Mouse (Mus musculus) liver, embryonic 15.5 days (tissue): Measurements from ENCODE around the gene Txnrd2. TPM values are rescaled to one million over a fixed set of nuclear protein-coding genes. Genes with fewer than 3 reads are reported as not detected.

Experiments used
- ATAC-seq: fragments of 200-750 bp; cut with Nextera tagmentation; 2 replicates; pipeline ENCODE4 v1.8.0; 2017; ENCODE audit warnings: moderate number of reproducible peaks, mild to moderate bottlenecking, moderate library complexity; ENCODE audit not compliant: insufficient read depth
- H3K27ac ChIP-seq: fragments of 300-500 bp; sonication (generic); replicated peaks from 2 replicates; pipeline ENCODE4 v1.5.1; 2015; ENCODE audit warnings: mild to moderate bottlenecking, inconsistent platforms
- H3K27me3 ChIP-seq: fragments of 300-500 bp; sonication (generic); 2 replicates; pipeline ENCODE4 v1.6.1; 2015; ENCODE audit warnings: mild to moderate bottlenecking, inconsistent platforms
- H3K36me3 ChIP-seq: fragments of 300-500 bp; sonication (generic); replicated peaks from 2 replicates; pipeline ENCODE4 v1.6.1; 2015; ENCODE audit warnings: moderate library complexity, mild to moderate bottlenecking, inconsistent platforms
- H3K4me1 ChIP-seq: fragments of 300-500 bp; sonication (generic); replicated peaks from 2 replicates; pipeline ENCODE4 v1.6.1; 2015; ENCODE audit warnings: inconsistent platforms
- H3K4me2 ChIP-seq: fragments of 300-500 bp; sonication (generic); 2 replicates; pipeline ENCODE4 v1.6.1; 2015; ENCODE audit warnings: moderate library complexity, mild to moderate bottlenecking, inconsistent platforms
- H3K4me3 ChIP-seq: fragments of 300-500 bp; sonication (generic); replicated peaks from 2 replicates; pipeline ENCODE4 v1.5.1; 2015; ENCODE audit warnings: mild to moderate bottlenecking, inconsistent platforms
- H3K9ac ChIP-seq: fragments of 300-500 bp; sonication (generic); 2 replicates; pipeline ENCODE4 v1.6.1; 2015; ENCODE audit warnings: moderate library complexity, mild to moderate bottlenecking, inconsistent platforms
- H3K9me3 ChIP-seq: fragments of 300-500 bp; sonication (generic); replicated peaks from 2 replicates; pipeline ENCODE4 v1.6.1; 2016; ENCODE audit warnings: inconsistent platforms
- WGBS: fragments of 180-500 bp; shearing (Covaris S2); methylation state at CpG from one replicate; pipeline ENCODE4 v1.1.7; 2015; ENCODE audit warnings: mixed read lengths; ENCODE audit not compliant: insufficient replicate concordance; 5-methylcytosine and 5-hydroxymethylcytosine counted together
- polyA plus RNA-seq: library from polyadenylated mRNA; unstranded; fragments of >200 nt; fragmentation: Nextera tagmentation; extraction: Ambion mirVana; gene quantifications from 2 replicates; pipeline ENCODE4 v1.2.1, GENCODE M21; 2015

Gene Txnrd2
- polyA plus RNA-seq, 1 experiment from 2014 or later, result 101 TPM

DNA sequence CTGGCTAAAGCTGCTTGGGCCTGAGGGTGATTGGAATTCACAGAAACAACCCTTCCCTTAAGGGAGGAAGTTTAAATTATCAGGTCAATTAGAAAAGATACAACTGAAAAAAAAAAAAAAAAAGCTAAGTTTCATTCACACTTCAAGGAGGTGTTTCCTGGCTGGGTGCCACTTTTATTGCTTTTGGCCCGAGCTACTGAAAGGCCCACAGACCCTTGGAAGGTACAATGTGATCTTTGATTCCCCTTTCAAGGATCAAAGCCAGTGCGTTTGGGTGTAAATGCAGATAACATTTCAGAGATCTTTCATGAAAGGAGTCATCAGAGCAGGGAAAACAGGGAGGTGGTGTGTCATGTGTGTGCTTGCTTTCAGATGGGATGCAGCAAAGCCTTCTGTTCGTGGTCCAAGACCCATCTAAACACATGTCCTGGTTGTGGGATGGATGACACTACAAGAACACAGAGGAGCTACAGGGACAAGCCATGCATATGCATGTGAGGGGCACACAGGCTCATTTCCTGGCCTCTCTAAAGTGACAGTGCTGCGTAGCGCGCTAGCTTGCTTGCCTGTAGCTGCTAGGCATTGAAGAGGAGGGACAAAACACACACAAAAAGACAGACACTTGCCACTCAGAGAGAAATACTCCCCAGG lies 71.8 kb downstream of the Txnrd2 start:
- WGBS, result 3% methylated on average over 6 of the region's 6 CpGs
- peak overlapping the region; percentile 88 for H3K4me3 ChIP-seq
- peak; percentile 56 for ATAC-seq
- H3K9me3 ChIP-seq, result no peaks in the 10 kb centered on the region
- H3K36me3 ChIP-seq, result peaks cover 16% of the 10 kb centered on the region
- H3K9ac ChIP-seq, result peak overlapping the region; percentile 82
- no peaks in the 10 kb centered on the region for H3K27me3 ChIP-seq
- H3K4me2 ChIP-seq, result peak overlapping the region; percentile 97
- peaks cover 29% of the 10 kb centered on the region for H3K4me1 ChIP-seq
- peak overlapping the region; percentile 79 for H3K27ac ChIP-seq

DNA sequence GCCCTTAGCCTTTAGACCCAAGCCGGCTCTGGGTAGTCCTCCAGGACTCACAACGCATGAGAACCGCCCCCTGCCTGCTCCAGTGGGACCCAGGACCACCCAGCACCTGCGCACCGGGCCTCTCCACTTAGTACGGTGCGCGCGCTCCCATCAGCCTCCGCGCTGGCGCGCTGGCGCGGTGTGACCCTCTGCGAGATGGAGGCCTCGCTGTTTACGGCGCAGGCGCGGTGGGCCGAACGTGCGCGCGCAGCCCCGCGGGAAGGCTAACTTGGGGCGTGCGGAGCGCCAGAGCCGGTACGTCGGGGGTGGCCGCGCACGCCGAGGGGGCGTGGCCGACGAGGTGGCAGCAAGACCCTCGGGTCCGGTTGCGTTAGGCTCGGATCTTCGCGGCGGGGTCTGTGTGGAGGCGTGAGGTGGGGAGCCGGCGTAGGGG lies 72.4 kb downstream of the Txnrd2 start, which contains the start of the genes Gnb1l and Rtl10:
Gene Gnb1l, plus strand, starts transcription at position 156 of the 433 bp plus-strand sequence.
Gene Rtl10, plus strand, starts transcription at position 344 of the 433 bp plus-strand sequence.
- Histone ChIP-seq H3K27me3 (no peaks in the 10 kb centered on the region), H3K9ac (peak within 1 kb of the TSS; percentile 82), H3K27ac (peak within 1 kb of the TSS; percentile 79)

GRCm38 (mm10) chr16:18498996-18499395 lies 72.8 kb downstream of the Txnrd2 start:
- H3K27ac ChIP-seq, result peak overlapping the region; percentile 38; the same call in 1 of the 2 replicates

More for the DNA sequence above, 72.4 kb downstream of the Txnrd2 start, which contains the start of the genes Gnb1l and Rtl10:
- no peaks in the 10 kb centered on the region for H3K9me3 ChIP-seq
- peak within 1 kb of the TSS; percentile 97 for H3K4me2 ChIP-seq
- ATAC-seq, result peak; percentile 99
- peaks cover 16% of the 10 kb centered on the region for H3K36me3 ChIP-seq
- H3K4me1 ChIP-seq, result peaks cover 29% of the 10 kb centered on the region
- peak within 1 kb of the TSS; percentile 88 for H3K4me3 ChIP-seq
- under 1% methylated on average over 51 of the region's 51 CpGs for WGBS

DNA sequence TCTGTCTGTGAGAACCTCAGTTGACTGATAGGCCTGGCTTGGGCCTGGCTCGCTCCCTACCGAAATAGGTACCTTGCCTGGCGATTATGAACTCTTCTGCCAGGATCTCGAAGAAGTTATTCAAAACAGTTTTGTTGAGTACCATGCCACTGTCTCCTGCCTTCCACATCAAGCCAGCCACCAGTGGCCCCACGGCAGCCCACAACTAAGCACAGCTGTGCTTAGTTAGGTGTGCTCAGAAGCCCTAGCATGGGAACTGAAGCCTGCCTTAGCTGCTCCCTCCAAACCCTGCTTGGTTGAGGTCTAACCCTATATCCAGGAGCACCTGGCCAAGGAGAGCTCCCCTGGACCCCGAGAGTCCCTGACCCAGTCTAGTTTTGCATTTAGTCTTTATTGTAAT lies 75.3 kb downstream of the Txnrd2 start:
- H3K9me3 ChIP-seq, result no peaks in the 10 kb centered on the region
- H3K27me3 ChIP-seq, result no peaks in the 10 kb centered on the region
- H3K27ac ChIP-seq, result no peak overlapping the region
- peaks cover 16% of the 10 kb centered on the region for H3K36me3 ChIP-seq
- no peak overlapping the region for H3K4me3 ChIP-seq
- H3K9ac ChIP-seq, result no peak overlapping the region
- H3K4me2 ChIP-seq, result no peak overlapping the region
- WGBS, result 80% methylated on average over 6 of the region's 6 CpGs
- no peak for ATAC-seq
- H3K4me1 ChIP-seq, result peaks cover 29% of the 10 kb centered on the region

More at GRCm38 (mm10) chr16:18498996-18499395, 72.8 kb downstream of the Txnrd2 start:
- Histone ChIP-seq H3K36me3 (peaks cover 16% of the 10 kb centered on the region), H3K4me1 (peaks cover 29% of the 10 kb centered on the region), H3K9me3 (no peaks in the 10 kb centered on the region), H3K27me3 (no peaks in the 10 kb centered on the region), H3K4me3 (peak overlapping the region; percentile 88), H3K9ac (peak overlapping the region; percentile 82), H3K4me2 (peak overlapping the region; percentile 97)
- under 1% methylated on average over 24 of the region's 24 CpGs for WGBS
- ATAC-seq, result peak; percentile 40

GRCm38 (mm10) chr16:18503566-18504342 lies 77.6 kb downstream of the Txnrd2 start:
- Histone ChIP-seq H3K4me2 (no peak overlapping the region), H3K27ac (no peak overlapping the region), H3K9me3 (no peaks in the 10 kb centered on the region), H3K4me3 (no peak overlapping the region), H3K27me3 (no peaks in the 10 kb centered on the region), H3K36me3 (peaks cover 16% of the 10 kb centered on the region), H3K9ac (no peak overlapping the region), H3K4me1 (peaks cover 19% of the 10 kb centered on the region)
- ATAC-seq, result no peak
- WGBS, result 82% methylated on average over 14 of the region's 14 CpGs

DNA sequence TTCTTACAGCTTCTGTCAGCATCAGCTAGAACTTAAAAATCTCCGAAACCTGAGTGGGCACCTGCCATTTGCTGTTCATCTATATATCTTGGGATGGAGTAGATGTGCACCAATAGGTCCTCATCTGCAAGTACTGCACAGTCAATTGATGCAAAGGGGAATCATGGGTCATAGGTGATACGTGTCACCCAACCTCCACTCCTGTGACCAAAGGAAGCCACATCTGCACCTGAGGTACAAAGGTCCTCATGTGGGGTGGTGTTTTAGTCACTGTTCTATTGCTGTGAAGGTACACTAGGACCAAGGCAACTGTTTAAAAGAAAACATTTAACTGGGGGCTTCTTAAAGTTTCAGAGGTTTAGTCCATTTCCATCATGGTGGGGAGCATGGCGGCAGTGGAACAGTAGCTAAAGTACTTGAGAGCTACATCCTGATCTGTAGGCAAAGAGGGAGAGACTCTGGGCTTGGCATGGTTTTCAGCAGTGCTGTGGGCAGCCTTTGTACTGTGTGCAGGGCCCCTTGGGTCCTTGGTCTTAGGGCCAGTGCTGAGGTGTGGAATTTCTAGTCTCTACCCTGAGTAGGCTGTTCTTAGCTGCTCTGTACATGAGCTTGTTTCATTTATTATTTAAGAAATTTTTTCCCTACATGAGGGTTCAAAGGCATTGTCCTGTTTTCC lies 80.5 kb downstream of the Txnrd2 start:
- Histone ChIP-seq H3K27me3 (no peaks in the 10 kb centered on the region), H3K9ac (no peak overlapping the region), H3K36me3 (peaks cover 8% of the 10 kb centered on the region), H3K4me1 (no peaks in the 10 kb centered on the region), H3K27ac (no peak overlapping the region), H3K4me2 (no peak overlapping the region), H3K4me3 (no peak overlapping the region), H3K9me3 (no peaks in the 10 kb centered on the region)
- ATAC-seq, result no peak
- 80% methylated on average over 3 of the region's 3 CpGs for WGBS

GRCm38 (mm10) chr16:18507200-18507549 lies 81.0 kb downstream of the Txnrd2 start:
- H3K27ac ChIP-seq, result no peak overlapping the region
- H3K4me3 ChIP-seq, result no peak overlapping the region
- no peak for ATAC-seq
- H3K4me1 ChIP-seq, result no peaks in the 10 kb centered on the region
- no peak overlapping the region for H3K9ac ChIP-seq
- peaks cover 3% of the 10 kb centered on the region; the same call in 1 of the 2 replicates for H3K36me3 ChIP-seq
- H3K4me2 ChIP-seq, result no peak overlapping the region
- H3K9me3 ChIP-seq, result no peaks in the 10 kb centered on the region
- no peaks in the 10 kb centered on the region for H3K27me3 ChIP-seq
- 45% methylated on average over 1 of the region's 1 CpGs for WGBS

DNA sequence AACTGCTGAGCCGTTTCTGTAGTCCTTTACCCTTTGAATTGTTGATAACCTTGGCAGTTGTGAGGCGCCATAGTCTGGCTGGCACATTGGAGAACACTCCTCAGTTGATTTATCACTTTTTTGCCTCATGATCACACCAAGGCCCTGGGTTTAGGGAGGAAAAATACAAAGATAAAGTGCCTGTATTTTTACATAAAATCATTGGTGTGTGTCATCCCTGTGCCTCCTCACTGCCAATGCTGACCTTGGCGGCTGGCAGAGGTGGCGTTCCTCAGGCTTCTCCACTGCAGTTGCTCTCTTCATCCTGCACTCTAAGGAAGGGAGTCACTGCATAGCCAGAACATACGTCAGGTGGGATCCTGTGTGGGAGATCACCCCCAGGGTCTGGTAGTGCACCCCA lies 85.6 kb downstream of the Txnrd2 start:
- Histone ChIP-seq H3K4me2 (no peak overlapping the region), H3K36me3 (no peaks in the 10 kb centered on the region), H3K9ac (no peak overlapping the region), H3K9me3 (no peaks in the 10 kb centered on the region), H3K4me3 (no peak overlapping the region), H3K27ac (no peak overlapping the region), H3K27me3 (no peaks in the 10 kb centered on the region), H3K4me1 (no peaks in the 10 kb centered on the region)
- WGBS, result 67% methylated on average over 5 of the region's 5 CpGs
- ATAC-seq, result no peak

DNA sequence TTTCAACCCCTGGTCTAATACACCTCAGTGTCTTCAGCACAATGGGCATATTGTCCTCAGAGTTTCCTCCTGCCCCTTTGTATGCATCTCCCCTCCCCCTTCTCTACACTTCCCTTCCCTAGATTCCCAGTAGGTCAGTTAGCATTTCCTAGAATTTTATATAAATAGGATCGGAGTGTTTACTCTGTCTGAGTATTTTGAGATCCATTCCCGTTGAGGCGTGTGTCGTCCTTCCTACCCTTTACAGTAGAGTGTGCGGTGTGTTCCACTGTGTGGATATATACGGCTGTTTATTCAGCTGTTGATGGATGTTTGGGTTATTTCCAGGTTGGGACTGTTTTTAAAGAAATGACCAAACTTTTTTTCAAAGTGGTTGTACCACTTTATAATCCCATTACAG lies 87.3 kb downstream of the Txnrd2 start:
- Histone ChIP-seq H3K36me3 (no peaks in the 10 kb centered on the region), H3K9ac (no peak overlapping the region), H3K4me3 (no peak overlapping the region), H3K27ac (no peak overlapping the region), H3K4me2 (no peak overlapping the region), H3K27me3 (no peaks in the 10 kb centered on the region), H3K4me1 (no peaks in the 10 kb centered on the region), H3K9me3 (no peaks in the 10 kb centered on the region)
- ATAC-seq, result no peak
- WGBS, result 67% methylated on average over 6 of the region's 6 CpGs

DNA sequence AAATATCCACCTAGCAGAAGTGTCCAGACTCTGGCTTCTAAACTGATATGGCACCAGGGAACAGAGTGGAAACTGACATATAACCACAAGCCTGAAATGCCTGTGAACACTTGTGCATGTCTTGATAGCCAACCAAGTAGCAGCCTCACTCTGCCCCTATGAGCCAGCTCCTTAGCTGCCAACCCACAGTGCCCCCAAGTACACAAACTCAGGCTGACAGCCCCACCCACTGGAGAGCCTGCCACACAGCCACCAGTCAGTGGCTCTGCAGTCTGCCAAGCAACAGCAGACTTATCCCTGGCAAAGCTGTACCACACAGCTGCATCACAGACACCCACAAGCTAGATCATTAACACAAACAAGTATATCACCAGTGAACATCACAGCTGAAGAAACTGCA lies 91.9 kb downstream of the Txnrd2 start:
- H3K27ac ChIP-seq, result no peak overlapping the region
- H3K4me3 ChIP-seq, result no peak overlapping the region
- H3K4me1 ChIP-seq, result no peaks in the 10 kb centered on the region
- no peaks in the 10 kb centered on the region for H3K27me3 ChIP-seq
- H3K4me2 ChIP-seq, result no peak overlapping the region
- H3K9me3 ChIP-seq, result no peaks in the 10 kb centered on the region
- ATAC-seq, result no peak
- no peak overlapping the region for H3K9ac ChIP-seq
- no peaks in the 10 kb centered on the region for H3K36me3 ChIP-seq
